Mouse (Mus musculus) bone marrow macrophage, adult 2 months (primary cell): Measurements from ENCODE around the gene Hist1h2ap.

Experiments
- CTCF ChIP-seq: IDR thresholded peaks from 2 replicates; pipeline ENCODE4 v1.5.1; 2012; ENCODE audit warnings: low read depth, mild to moderate bottlenecking, low read length, moderate library complexity
- POLR2A ChIP-seq: IDR thresholded peaks from 2 replicates; pipeline ENCODE4 v1.6.1; 2012; ENCODE audit warnings: mild to moderate bottlenecking, low read depth, low read length, borderline replicate concordance

GRCm38 (mm10) chr13:21789925-21790324 lies 43.4 kb downstream of the Hist1h2ap start:
- TF ChIP-seq POLR2A (no peak), CTCF (no peak)
